Mouse (Mus musculus) kidney, postnatal 0 days (tissue): ENCODE measurements around the gene Fam136a. TPM values are rescaled to one million over a fixed set of nuclear protein-coding genes. Genes with fewer than 3 reads are reported as not detected.
"Not testable (repeated sequence)": the region's sequence is repeated elsewhere in the genome, so short reads cannot be mapped to it uniquely, and the experiment has no call there.

Experiments
- ATAC-seq: fragments of 200-750 bp; cut with Nextera tagmentation; replicated peaks from 2 replicates; pipeline ENCODE4 v1.8.0; 2017; ENCODE audit warnings: low read depth, moderate number of reproducible peaks, moderate TSS enrichment, moderate library complexity; ENCODE audit not compliant: low FRiP score
- DNase-seq: peaks from one replicate; pipeline ENCODE4 v3.0.0-alpha.2; 2016; ENCODE audit warnings: low spot score
- H3K27ac ChIP-seq: fragments of 300-500 bp; sonication (generic); 2 replicates; pipeline ENCODE4 v1.5.1; 2014; ENCODE audit warnings: mild to moderate bottlenecking
- H3K27me3 ChIP-seq: fragments of 300-500 bp; sonication (generic); 2 replicates; pipeline ENCODE4 v1.6.1; 2014; ENCODE audit warnings: low read length, mixed read lengths; ENCODE audit not compliant: insufficient read depth
- H3K36me3 ChIP-seq: fragments of 300-500 bp; sonication (generic); 2 replicates; pipeline ENCODE4 v1.6.1; 2014; ENCODE audit warnings: low read length, mixed read lengths; ENCODE audit not compliant: insufficient read depth
- H3K4me1 ChIP-seq: fragments of 300-500 bp; sonication (generic); replicated peaks from 2 replicates; pipeline ENCODE4 v1.6.1; 2014; ENCODE audit warnings: antibody characterized with exemption, low read length, mixed read lengths; ENCODE audit not compliant: insufficient read depth
- H3K4me2 ChIP-seq: fragments of 300-500 bp; sonication (generic); 2 replicates; pipeline ENCODE4 v1.6.1; 2014; ENCODE audit warnings: mild to moderate bottlenecking, low read length, moderate library complexity, mixed read lengths
- H3K4me3 ChIP-seq: fragments of 300-500 bp; sonication (generic); replicated peaks from 2 replicates; pipeline ENCODE4 v1.5.1; 2014; ENCODE audit warnings: low read depth, low read length
- H3K9ac ChIP-seq: fragments of 300-500 bp; sonication (generic); 2 replicates; pipeline ENCODE4 v1.6.1; 2014; ENCODE audit warnings: low read depth, low read length
- H3K9me3 ChIP-seq: fragments of 300-500 bp; sonication (generic); replicated peaks from 2 replicates; pipeline ENCODE4 v1.6.1; 2016; ENCODE audit warnings: low read length, inconsistent platforms, mixed read lengths
- CTCF ChIP-seq: IDR thresholded peaks from 2 replicates; pipeline ENCODE4 v1.5.1; 2016; ENCODE audit warnings: antibody characterized with exemption, low read depth, mild to moderate bottlenecking, moderate library complexity
- WGBS: fragments of 180-500 bp; shearing (Covaris S2); extraction: QIAGEN DNeasy Blood & Tissue Kit; methylation state at CpG from one replicate; pipeline ENCODE4 v1.1.7; 2014; 5-methylcytosine and 5-hydroxymethylcytosine counted together
- polyA plus RNA-seq: library from polyadenylated mRNA; unstranded; fragments of >200 nt; fragmentation: Nextera tagmentation; extraction: Ambion mirVana; gene quantifications from 2 replicates; pipeline ENCODE4 v1.2.1, GENCODE M21; 2015

The Fam136a gene
- polyA plus RNA-seq, 1 experiment from 2014 or later = 100 TPM

- peak; percentile 4; the same call in 1 of the 2 replicates for ATAC-seq
- WGBS = 14% methylated on average over 15 of the region's 15 CpGs
These were observed 5.4 kb downstream of the Fam136a start, which contains the start of gene Snrpg for GRCm38 (mm10) chr6:86370764-86371339. Snrpg (plus strand) TSS chr6:86371304.

DNA sequence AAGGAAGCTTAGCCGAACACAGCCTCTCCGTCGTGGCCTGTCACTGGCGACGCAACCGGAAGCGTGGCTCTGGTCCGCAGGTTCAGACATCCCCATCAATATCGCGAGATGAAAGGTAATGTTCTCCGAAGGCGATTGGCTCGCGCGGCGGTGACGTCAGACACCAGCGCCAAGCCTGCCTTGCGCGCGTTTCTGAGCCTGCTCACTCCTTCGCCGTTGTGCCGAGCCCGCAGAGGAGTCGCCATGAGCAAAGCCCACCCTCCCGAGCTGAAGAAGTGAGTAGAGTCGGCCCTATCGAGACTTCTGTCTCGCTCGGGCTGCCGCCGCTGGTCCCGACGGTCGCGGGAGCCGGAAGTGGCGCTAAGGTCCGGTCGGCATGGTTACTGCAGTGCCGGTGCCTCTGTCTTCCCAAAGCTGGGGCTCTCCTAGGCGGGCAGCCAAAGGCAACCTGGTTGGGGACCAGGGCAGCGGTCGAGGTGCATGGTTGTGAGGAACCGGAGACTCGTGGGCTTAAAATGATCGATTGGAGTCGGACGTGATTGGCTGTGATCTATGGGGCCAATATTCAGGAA, 6.0 kb downstream of the Fam136a start:
- peaks cover 19% of the 10 kb centered on the region for H3K4me1 ChIP-seq
- H3K9ac ChIP-seq = peak overlapping the region; percentile 93
- no peak for TF ChIP-seq CTCF
- peak overlapping the region; percentile 72 for H3K4me2 ChIP-seq
- under 1% methylated on average over 50 of the region's 50 CpGs for WGBS
- peak overlapping the region; percentile 87 for H3K27ac ChIP-seq
- ATAC-seq (peak; percentile 95), DNase-seq (peak; percentile 98)
- no peaks in the 10 kb centered on the region for H3K27me3 ChIP-seq
- peak overlapping the region; percentile 72 for H3K4me3 ChIP-seq
- H3K9me3 ChIP-seq = no peaks in the 10 kb centered on the region
- H3K36me3 ChIP-seq = 0 out of 2 replicates have a peak, but pooled peaks cover 4% of the 10 kb centered on the region

More at GRCm38 (mm10) chr6:86370764-86371339, 5.4 kb downstream of the Fam136a start, which contains the start of gene Snrpg:
- Histone ChIP-seq H3K9me3 (no peaks in the 10 kb centered on the region), H3K4me2 (peak within 1 kb of the TSS; percentile 72), H3K4me3 (peak within 1 kb of the TSS; percentile 72), H3K27me3 (no peaks in the 10 kb centered on the region), H3K27ac (peak within 1 kb of the TSS; percentile 87), H3K4me1 (peaks cover 19% of the 10 kb centered on the region), H3K36me3 (0 out of 2 replicates have a peak, but pooled peaks cover 3% of the 10 kb centered on the region), H3K9ac (peak within 1 kb of the TSS; percentile 93)
- no peak for DNase-seq
- no peak for TF ChIP-seq CTCF

DNA sequence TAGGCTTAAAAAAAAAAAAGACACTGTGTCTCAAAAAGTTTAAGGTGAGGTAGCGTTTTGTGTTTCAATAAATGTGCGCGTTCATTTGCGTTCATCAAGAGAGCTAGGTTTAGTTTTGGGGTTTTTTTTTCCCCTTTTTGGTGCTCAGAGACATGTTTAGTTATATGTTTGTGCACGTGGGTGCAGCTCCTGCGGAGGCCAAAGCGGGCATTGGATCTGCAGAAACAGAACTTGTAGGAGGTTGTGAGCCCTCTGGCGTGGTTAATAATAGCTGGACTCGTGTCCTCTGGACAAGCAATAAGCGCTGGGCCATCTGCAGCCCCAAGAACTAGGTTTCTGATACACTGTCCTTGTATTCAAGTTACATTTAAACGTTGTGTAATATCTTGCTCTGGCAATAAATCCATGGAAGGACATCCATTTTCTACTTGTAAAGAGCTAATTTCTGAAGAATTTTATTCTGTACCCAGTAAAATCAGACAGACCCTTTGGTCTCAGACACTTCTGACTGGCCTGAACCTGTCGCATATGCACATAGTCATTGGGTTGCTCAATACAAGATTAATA, 6.6 kb downstream of the Fam136a start:
- no peak for TF ChIP-seq CTCF
- ATAC-seq = no peak
- peak overlapping the region; percentile 93 for H3K9ac ChIP-seq
- H3K4me3 ChIP-seq = peak overlapping the region; percentile 72
- H3K27ac ChIP-seq = no peak overlapping the region
- peak overlapping the region; percentile 72 for H3K4me2 ChIP-seq
- H3K4me1 ChIP-seq = peaks cover 19% of the 10 kb centered on the region
- no peak for DNase-seq
- 4% methylated on average over 12 of the region's 12 CpGs for WGBS
- no peaks in the 10 kb centered on the region for H3K27me3 ChIP-seq
- no peaks in the 10 kb centered on the region for H3K9me3 ChIP-seq
- 0 out of 2 replicates have a peak, but pooled peaks cover 11% of the 10 kb centered on the region for H3K36me3 ChIP-seq

GRCm38 (mm10) chr6:86373556-86373955, 8.1 kb downstream of the Fam136a start:
- WGBS = 94% methylated on average over 6 of the region's 6 CpGs
- no peak overlapping the region for H3K9ac ChIP-seq
- H3K4me1 ChIP-seq = peaks cover 19% of the 10 kb centered on the region
- H3K4me2 ChIP-seq = no peak overlapping the region
- ATAC-seq (no peak), DNase-seq (no peak)
- no peaks in the 10 kb centered on the region for H3K27me3 ChIP-seq
- peaks cover 20% of the 10 kb centered on the region; the same call in 1 of the 2 replicates for H3K36me3 ChIP-seq
- H3K27ac ChIP-seq = no peak overlapping the region
- no peak for TF ChIP-seq CTCF
- no peaks in the 10 kb centered on the region for H3K9me3 ChIP-seq
- H3K4me3 ChIP-seq = no peak overlapping the region

DNA sequence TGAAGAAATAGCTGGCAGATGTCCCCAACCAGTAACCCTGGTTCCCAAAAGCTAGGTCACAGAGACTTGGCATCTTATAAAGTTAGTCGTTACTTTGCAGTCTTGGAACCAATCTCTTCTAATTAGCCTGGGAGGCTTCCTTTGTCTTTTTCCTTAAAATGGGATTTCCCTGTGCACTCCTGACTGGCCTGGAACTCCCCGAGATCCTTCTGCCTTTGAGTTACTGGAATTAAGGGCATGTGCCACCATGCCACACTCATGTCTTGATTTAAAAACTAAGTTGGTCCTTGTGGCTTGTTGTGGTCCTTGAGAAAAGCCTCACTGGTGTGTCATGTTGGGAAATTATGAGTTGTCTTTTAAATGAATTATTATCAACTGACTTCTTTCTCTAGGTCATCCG, 12.9 kb downstream of the Fam136a start:
- no peak overlapping the region for H3K27ac ChIP-seq
- 89% methylated on average over 3 of the region's 3 CpGs for WGBS
- H3K9me3 ChIP-seq = no peaks in the 10 kb centered on the region
- no peak for DNase-seq
- no peak overlapping the region for H3K4me3 ChIP-seq
- no peaks in the 10 kb centered on the region for H3K4me1 ChIP-seq
- no peak overlapping the region for H3K4me2 ChIP-seq
- TF ChIP-seq CTCF = no peak
- H3K9ac ChIP-seq = no peak overlapping the region
- H3K27me3 ChIP-seq = no peaks in the 10 kb centered on the region
- ATAC-seq = no peak
- peaks cover 25% of the 10 kb centered on the region; the same call in 1 of the 2 replicates for H3K36me3 ChIP-seq

- H3K27me3 ChIP-seq, H3K4me1 ChIP-seq, H3K27ac ChIP-seq, H3K9ac ChIP-seq, H3K9me3 ChIP-seq, ATAC-seq, DNase-seq, H3K4me2 ChIP-seq, H3K4me3 ChIP-seq: not testable (repeated sequence)
- peaks cover 25% of the 10 kb centered on the region; the same call in 1 of the 2 replicates for H3K36me3 ChIP-seq
- 82% methylated on average over 7 of the region's 8 CpGs for WGBS
These were observed 14.7 kb downstream of the Fam136a start for GRCm38 (mm10) chr6:86380112-86380511.
